Mouse (Mus musculus): ENCODE measurements around the gene E130311K13Rik. TPM values are rescaled to one million over a fixed set of nuclear protein-coding genes. Genes with fewer than 3 reads are reported as not detected.

The E130311K13Rik gene
- total and polyA plus RNA-seq, 2 experiments from 2014 or later, result 10.3 to 10.9 TPM

DNA sequence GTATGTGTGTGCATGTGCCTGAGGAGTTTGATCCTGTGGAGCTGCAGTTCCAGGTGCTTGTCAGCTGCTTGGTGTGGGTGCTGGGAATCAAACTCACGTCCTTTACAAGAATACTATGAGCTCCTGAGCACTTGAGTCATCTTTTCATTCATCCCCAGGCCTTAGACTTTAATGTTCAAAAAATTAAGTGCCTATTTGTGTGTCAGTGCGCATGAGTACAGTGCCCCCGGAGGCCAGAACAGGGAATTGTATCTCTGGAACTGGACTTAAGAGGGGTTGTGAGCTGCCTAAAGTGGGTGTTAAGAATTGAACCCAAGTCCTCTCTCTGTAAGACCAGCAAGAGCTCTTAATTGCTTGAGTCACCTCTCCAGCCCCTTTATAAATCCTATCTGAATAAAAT is 9.6 kb downstream of the E130311K13Rik start:
- TF ChIP-seq CTCF (IDR thresholded peaks at IDR 0.05), result peak; percentile 62
- WGBS, result 67% methylated on average over 3 of the region's 3 CpGs
- ATAC-seq (ENCODE audit: low FRiP score) (no peak), DNase-seq (ENCODE audit: low spot score) (no peak)
- Histone ChIP-seq H3K4me1 (ENCODE audit: insufficient read depth, low read length) (no peaks in the 10 kb centered on the region), H3K27ac (ENCODE audit: low read depth, low read length) (no peak overlapping the region), H3K4me2 (ENCODE audit: low read depth, low read length, poor library complexity, severe bottlenecking) (no peak overlapping the region), H3K27me3 (ENCODE audit: insufficient read depth, low read length) (no peaks in the 10 kb centered on the region), H3K9ac (replicated peaks; ENCODE audit: low read length, poor library complexity, severe bottlenecking) (no peak overlapping the region), H3K36me3 (ENCODE audit: insufficient read depth, low read length) (no peaks in the 10 kb centered on the region), H3K9me3 (ENCODE audit: low read length) (no peaks in the 10 kb centered on the region), H3K4me3 (ENCODE audit: low read depth, low read length) (no peak overlapping the region)

DNA sequence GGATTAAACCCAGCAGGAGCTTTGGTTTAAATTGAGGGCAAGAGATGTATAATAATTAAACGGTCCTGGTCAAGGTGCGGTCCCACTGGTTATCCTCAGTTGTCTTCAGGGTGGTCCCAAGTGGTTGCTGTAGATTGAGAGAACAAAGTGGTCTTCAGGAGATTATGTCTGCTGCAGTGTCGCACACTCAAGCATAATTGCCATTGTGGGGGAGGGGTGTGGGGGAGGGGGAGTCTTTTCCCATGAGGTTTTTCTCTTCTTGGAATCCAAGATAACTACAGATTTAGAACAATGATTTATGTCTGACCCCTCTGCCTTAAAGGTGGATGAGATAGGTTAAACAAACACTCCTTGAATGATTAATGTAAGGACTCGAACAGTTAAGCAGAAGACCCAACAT is 19.0 kb downstream of the E130311K13Rik start:
- H3K4me2 ChIP-seq (ENCODE audit: low read depth, low read length, poor library complexity, severe bottlenecking), result no peak overlapping the region
- DNase-seq (ENCODE audit: low spot score) (no peak), ATAC-seq (ENCODE audit: low FRiP score) (no peak)
- H3K9ac ChIP-seq (replicated peaks; ENCODE audit: low read length, poor library complexity, severe bottlenecking), result no peak overlapping the region
- 84% methylated on average over 4 of the region's 4 CpGs for WGBS
- no peaks in the 10 kb centered on the region for H3K9me3 ChIP-seq (ENCODE audit: low read length)
- no peak for TF ChIP-seq CTCF (IDR thresholded peaks at IDR 0.05)
- no peaks in the 10 kb centered on the region for H3K36me3 ChIP-seq (ENCODE audit: insufficient read depth, low read length)
- H3K27me3 ChIP-seq (ENCODE audit: insufficient read depth, low read length), result no peaks in the 10 kb centered on the region
- H3K27ac ChIP-seq (ENCODE audit: low read depth, low read length), result no peak overlapping the region
- H3K4me1 ChIP-seq (ENCODE audit: insufficient read depth, low read length), result no peaks in the 10 kb centered on the region
- H3K4me3 ChIP-seq (ENCODE audit: low read depth, low read length), result no peak overlapping the region

DNA sequence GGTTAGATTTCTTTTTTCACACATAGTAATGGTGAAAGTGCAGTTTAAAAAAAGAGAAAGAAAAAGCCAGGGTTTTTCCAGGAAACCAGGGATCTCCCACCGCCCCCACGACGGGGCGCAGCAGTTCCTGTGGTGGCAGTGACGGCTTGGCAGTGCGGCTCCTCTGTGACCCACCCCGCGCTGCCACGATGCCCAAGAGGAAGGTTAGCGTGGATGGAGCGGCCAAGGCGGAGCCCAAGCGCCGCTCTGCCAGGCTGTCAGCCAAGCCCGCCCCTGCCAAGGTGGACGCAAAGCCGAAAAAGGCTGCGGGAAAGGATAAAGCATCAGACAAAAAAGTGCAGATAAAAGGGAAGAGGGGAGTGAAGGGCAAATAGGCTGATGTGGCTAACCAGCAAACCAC is 24.0 kb downstream of the E130311K13Rik start:
- WGBS, result 1% methylated on average over 18 of the region's 18 CpGs
- H3K9ac ChIP-seq (replicated peaks; ENCODE audit: low read length, poor library complexity, severe bottlenecking), result peak overlapping the region; percentile 44; the same call in 1 of the 2 replicates
- H3K4me2 ChIP-seq (ENCODE audit: low read depth, low read length, poor library complexity, severe bottlenecking), result peak overlapping the region; percentile 80
- H3K36me3 ChIP-seq (ENCODE audit: insufficient read depth, low read length), result no peaks in the 10 kb centered on the region
- H3K4me1 ChIP-seq (ENCODE audit: insufficient read depth, low read length), result no peaks in the 10 kb centered on the region
- ATAC-seq (ENCODE audit: low FRiP score), result no peak
- no peak overlapping the region for H3K27ac ChIP-seq (ENCODE audit: low read depth, low read length)
- H3K9me3 ChIP-seq (ENCODE audit: low read length), result no peaks in the 10 kb centered on the region
- no peak for TF ChIP-seq CTCF (IDR thresholded peaks at IDR 0.05)
- H3K27me3 ChIP-seq (ENCODE audit: insufficient read depth, low read length), result no peaks in the 10 kb centered on the region
- H3K4me3 ChIP-seq (ENCODE audit: low read depth, low read length), result peak overlapping the region; percentile 40
- DNase-seq (ENCODE audit: low spot score), result peak; percentile 9

DNA sequence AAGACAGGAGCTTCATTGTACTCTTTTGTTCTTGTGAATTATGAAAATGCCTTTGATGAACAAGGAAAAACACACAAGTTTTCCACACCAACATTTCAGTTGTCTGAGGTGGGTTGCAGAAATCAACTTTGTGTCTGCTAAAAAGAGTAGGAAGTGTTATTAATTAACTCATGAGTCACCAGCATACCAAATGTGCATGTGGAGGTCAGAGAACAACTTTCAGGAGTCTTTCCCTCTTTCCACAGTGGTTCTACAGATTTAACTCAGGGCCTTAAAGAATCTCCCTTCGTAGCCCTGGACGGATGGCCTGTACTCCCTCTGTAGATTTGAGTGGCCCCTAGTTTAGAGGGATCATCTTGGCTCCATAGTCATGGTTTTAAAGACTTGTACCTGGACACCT is 25.1 kb downstream of the E130311K13Rik start:
- Histone ChIP-seq H3K27me3 (ENCODE audit: insufficient read depth, low read length) (no peaks in the 10 kb centered on the region), H3K4me3 (ENCODE audit: low read depth, low read length) (no peak overlapping the region), H3K9me3 (ENCODE audit: low read length) (no peaks in the 10 kb centered on the region), H3K4me1 (ENCODE audit: insufficient read depth, low read length) (no peaks in the 10 kb centered on the region), H3K9ac (replicated peaks; ENCODE audit: low read length, poor library complexity, severe bottlenecking) (no peak overlapping the region), H3K27ac (ENCODE audit: low read depth, low read length) (no peak overlapping the region), H3K4me2 (ENCODE audit: low read depth, low read length, poor library complexity, severe bottlenecking) (no peak overlapping the region), H3K36me3 (ENCODE audit: insufficient read depth, low read length) (no peaks in the 10 kb centered on the region)
- 88% methylated on average over 2 of the region's 2 CpGs for WGBS
- DNase-seq (ENCODE audit: low spot score) (no peak), ATAC-seq (ENCODE audit: low FRiP score) (no peak)
- TF ChIP-seq CTCF (IDR thresholded peaks at IDR 0.05), result no peak

DNA sequence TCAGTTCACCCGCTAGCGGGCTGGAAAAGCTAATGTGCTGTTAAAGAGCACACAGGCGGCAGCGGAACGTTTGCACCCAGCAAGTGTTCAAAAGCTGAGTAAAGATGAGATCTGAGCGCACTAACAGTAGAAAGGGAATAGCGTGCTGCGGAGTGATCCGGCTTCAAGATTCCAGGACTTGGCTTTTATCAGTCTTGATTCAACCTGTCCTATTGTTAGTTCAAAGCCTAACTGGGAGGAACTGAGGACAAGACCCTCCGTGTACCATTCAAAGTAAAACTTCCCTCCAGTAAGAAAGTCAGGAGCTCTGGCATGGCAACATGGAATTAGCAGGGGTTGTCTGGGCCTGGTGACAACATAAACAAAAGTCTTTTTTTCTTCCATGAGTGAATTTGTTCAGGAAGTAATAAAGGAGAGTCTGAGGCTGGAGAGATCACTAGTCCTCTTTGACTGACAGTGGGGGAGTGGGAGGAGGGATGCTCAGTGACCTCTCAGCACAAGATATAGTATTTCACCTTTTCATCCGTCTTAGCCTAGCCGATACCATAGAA is 29.2 kb downstream of the E130311K13Rik start:
- H3K27ac ChIP-seq (ENCODE audit: low read depth, low read length), result no peak overlapping the region
- 1% methylated on average over 12 of the region's 12 CpGs for WGBS
- no peak for TF ChIP-seq CTCF (IDR thresholded peaks at IDR 0.05)
- peak overlapping the region; percentile 94 for H3K4me2 ChIP-seq (ENCODE audit: low read depth, low read length, poor library complexity, severe bottlenecking)
- H3K27me3 ChIP-seq (ENCODE audit: insufficient read depth, low read length), result no peaks in the 10 kb centered on the region
- ATAC-seq (ENCODE audit: low FRiP score) (no peak), DNase-seq (ENCODE audit: low spot score) (peak; percentile 39)
- H3K4me1 ChIP-seq (ENCODE audit: insufficient read depth, low read length), result peaks cover 3% of the 10 kb centered on the region; the same call in 1 of the 2 replicates
- H3K4me3 ChIP-seq (ENCODE audit: low read depth, low read length), result peak overlapping the region; percentile 73
- H3K9ac ChIP-seq (replicated peaks; ENCODE audit: low read length, poor library complexity, severe bottlenecking), result no peak overlapping the region
- no peaks in the 10 kb centered on the region for H3K36me3 ChIP-seq (ENCODE audit: insufficient read depth, low read length)
- no peaks in the 10 kb centered on the region for H3K9me3 ChIP-seq (ENCODE audit: low read length)

DNA sequence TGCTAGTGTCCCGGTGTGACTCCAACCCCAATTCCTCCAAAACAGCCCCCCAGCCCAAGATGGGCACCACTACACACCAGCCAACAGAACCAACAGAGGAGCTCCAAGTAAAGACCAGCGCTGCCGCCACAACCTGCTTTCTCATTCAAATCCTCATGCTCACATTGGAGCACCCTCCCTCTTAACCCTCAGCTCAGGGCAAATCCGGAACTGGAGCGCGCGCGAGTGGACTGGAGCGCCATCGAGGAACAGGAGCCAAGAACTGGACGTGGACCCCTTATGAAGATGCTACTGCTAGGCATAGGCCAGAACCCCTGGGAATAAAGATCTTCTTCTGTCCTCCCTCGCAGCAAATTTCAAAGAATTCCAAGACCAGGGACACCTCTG is 30.0 kb downstream of the E130311K13Rik start, which contains the start of gene Plch1:
TSS of gene Plch1 (minus strand) at position 164 of the 387 bp plus-strand sequence.
- WGBS, result under 1% methylated on average over 12 of the region's 12 CpGs
- Histone ChIP-seq H3K9ac (replicated peaks; ENCODE audit: low read length, poor library complexity, severe bottlenecking) (peak within 1 kb of the TSS; percentile 62), H3K4me1 (ENCODE audit: insufficient read depth, low read length) (peaks cover 3% of the 10 kb centered on the region; the same call in 1 of the 2 replicates), H3K4me3 (ENCODE audit: low read depth, low read length) (peak within 1 kb of the TSS; percentile 73), H3K4me2 (ENCODE audit: low read depth, low read length, poor library complexity, severe bottlenecking) (peak within 1 kb of the TSS; percentile 94), H3K27ac (ENCODE audit: low read depth, low read length) (peak within 1 kb of the TSS; percentile 70; the same call in 1 of the 2 replicates), H3K9me3 (ENCODE audit: low read length) (no peaks in the 10 kb centered on the region), H3K27me3 (ENCODE audit: insufficient read depth, low read length) (no peaks in the 10 kb centered on the region), H3K36me3 (ENCODE audit: insufficient read depth, low read length) (no peaks in the 10 kb centered on the region)
- no peak for TF ChIP-seq CTCF (IDR thresholded peaks at IDR 0.05)
- ATAC-seq (ENCODE audit: low FRiP score) (peak; percentile 88), DNase-seq (ENCODE audit: low spot score) (peak; percentile 83)

Data from midbrain, postnatal 0 days (tissue).